Mouse (Mus musculus): Measurements from ENCODE around the gene Sltm. TPM values are rescaled to one million over a fixed set of nuclear protein-coding genes. Genes with fewer than 3 reads are reported as not detected.

The Sltm gene
- total RNA-seq, 2 experiments from 2014 or later, result 48.5 to 53.5 TPM

Other genes starting within 250 kb of the Sltm start
- 1 to 10 TPM; 1.1 to 1.2 TPM for gene Ccnb2, start 121.2 kb upstream of the Sltm start, total RNA-seq (2021)
- gene Rnf111, start 39.0 kb upstream of the Sltm start, total RNA-seq (2021), result 10 to 100 TPM; 39.8 to 40.4 TPM
- 1 to 10 TPM in 1 of 2 experiments, under 1 TPM in 1; 0.84 to 1.3 TPM for gene Gm10642, start 113.5 kb downstream of the Sltm start, total RNA-seq (2021)
- 10 to 100 TPM; 33.7 to 35.3 TPM for gene Mindy2, start 114.4 kb downstream of the Sltm start, total RNA-seq (2021)
- gene Adam10, start 136.2 kb downstream of the Sltm start, total RNA-seq (2021), result 10 to 100 TPM; 65.8 to 68.4 TPM

All from layer of hippocampus, adult 18-20 months (tissue).